Mouse (Mus musculus) kidney, adult 8-10 months (tissue): ENCODE data around the gene Ndufb6.
"Not testable (repeated sequence)": the region's sequence is repeated elsewhere in the genome, so short reads cannot be mapped to it uniquely, and the experiment has no call there.

ENCODE experiments used
- DNase-seq, 2 experiments: peaks; one replicate each; pipeline ENCODE4 v3.0.0; 2022

Ndufb6 gene

GRCm38 (mm10) chr4:40279276-40279900 lies at the start of gene Ndufb6:
Gene Ndufb6, minus strand, starts transcription at chr4:40279421.
- DNase-seq = peak; percentile 92 to 94

DNA sequence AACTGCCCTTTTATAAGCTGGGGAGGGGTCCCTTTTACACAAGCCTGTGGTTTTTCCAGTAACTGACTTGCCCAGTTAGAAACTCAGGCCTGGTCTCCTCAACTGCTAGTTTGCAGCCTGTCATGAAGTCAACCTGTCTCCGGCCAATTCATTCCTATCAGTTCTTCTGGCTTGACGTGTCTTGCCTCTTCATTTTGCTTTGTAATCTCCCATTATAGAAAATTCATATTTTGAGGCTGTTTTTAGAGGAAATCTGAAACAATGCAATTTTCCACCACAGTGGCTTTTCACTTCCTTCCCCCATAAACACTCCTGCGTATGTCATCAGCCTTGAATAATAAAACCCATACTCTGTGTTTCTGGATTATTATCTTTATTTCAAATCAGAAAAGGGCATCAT lies 47.9 kb upstream of the Ndufb6 start:
- no peak for DNase-seq

DNA sequence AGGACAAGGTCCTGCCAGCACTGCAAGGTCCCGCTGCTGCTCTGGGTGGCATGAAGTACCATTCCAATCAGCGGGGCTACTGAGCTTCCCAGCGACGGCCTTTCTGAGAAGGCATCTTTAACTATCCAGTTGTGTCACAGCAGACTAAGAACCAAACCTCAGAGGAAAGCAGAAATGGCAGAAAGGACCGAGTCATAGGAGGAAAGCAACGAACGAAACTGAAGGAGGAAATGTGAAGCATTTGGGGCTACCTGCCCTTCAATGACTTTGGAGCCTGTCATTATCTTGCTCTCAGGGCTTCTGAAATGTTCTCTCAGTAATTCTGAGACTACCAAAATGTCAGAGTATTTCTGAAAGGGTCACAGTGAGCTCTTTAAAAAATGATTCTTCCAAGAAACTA lies 45.4 kb upstream of the Ndufb6 start:
- DNase-seq = no peak

DNA sequence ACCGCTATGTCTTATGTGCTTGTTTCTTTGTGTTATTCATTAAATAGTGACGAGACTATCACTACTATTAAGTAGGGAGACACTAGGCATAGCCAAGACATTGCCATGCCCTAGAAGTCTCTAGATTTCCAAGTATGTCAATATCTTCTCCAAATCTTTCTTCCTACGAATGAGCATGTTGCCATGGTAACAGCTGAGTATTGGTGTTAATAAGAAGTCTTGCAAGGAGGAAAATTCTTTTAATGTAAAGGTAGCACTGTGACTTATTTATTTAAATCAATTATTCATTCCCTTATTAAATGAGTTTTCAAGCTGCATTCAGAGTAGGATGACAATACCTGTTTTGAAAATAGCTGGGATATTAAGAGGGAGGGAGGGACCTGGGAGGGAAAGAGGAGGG lies 38.2 kb upstream of the Ndufb6 start:
- no peak for DNase-seq

GRCm38 (mm10) chr4:40313026-40313425 lies 33.8 kb upstream of the Ndufb6 start:
- DNase-seq = no peak

- DNase-seq = no peak
These were observed 33.0 kb upstream of the Ndufb6 start for GRCm38 (mm10) chr4:40312213-40312612.

DNA sequence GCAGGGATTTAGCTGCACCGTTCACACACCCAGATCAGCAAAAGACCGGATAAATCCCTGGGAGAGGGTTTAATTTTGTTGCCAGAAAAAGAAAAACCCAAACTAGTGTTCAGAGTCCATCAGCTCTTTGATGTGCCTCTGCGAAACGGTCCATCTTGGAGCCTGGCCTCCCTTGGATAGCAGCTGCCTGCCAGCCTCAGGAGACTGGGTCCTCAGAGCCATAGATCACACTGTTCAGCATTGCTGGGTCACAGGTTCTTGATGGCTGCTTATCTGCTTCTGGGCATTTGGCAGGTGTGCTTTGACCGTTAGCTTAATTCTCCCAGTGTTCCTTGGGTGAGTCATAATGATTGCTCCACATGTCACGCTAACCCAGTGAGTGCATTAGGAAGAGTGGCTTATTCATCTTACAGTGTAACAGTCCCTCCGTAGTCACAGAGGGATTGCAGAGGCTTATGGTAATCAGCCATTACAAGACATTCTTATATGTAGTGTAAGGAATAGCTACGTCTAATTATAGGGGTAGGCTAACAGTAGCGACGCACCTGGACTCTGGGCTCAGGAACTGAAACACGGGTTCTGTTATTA lies 31.7 kb upstream of the Ndufb6 start:
- no peak for DNase-seq

DNA sequence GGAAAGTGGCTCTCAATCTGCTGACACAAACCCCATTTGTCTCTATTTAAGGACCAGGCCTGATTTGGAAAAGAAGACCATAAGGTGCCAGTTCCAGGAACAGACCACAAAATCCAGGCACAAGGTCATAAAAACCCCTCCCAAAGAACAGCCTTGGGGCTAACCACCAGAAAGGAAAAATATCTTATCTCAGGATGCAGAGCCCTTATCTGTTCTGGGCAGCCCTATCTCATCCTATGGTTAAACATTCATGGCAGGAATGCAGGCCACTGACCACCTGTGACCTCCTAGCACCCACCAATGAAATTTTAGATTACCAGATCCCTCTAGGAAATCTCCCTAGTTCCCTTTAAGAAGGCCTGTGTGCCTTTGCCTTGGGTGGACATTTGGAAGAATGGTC lies 30.5 kb upstream of the Ndufb6 start:
- DNase-seq = no peak

DNA sequence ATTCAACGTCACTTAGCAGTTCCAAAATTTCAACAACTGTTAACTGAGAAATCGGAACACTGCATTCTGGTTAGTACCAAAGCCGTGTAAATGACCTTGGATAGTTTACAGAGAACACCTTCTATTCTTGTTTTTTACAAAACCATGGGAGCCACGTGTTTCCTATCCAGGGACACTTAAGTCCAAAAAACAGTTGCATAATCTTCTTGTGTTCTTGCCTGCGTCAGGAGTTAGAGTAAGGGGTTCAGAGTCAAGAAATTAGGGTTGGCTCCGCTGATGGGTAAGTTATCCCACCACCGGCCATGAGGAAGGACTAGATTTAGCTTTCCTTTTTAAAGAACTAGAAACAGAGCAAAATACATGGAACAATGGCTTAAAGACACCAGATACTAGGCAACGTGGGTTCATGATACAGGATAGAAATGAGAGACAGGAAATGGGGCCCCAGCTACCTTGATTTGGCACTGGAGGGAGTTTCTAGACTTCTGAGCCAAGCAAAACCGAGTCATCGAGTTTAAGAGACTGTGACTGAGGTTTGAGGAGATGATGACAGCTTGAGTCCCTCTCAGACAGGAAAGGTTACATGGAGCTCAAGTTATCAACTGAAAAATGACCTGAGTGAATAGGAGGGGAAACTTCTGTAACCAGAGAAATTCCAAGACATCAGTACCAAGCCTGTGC lies 23.4 kb upstream of the Ndufb6 start:
- DNase-seq = no peak

DNA sequence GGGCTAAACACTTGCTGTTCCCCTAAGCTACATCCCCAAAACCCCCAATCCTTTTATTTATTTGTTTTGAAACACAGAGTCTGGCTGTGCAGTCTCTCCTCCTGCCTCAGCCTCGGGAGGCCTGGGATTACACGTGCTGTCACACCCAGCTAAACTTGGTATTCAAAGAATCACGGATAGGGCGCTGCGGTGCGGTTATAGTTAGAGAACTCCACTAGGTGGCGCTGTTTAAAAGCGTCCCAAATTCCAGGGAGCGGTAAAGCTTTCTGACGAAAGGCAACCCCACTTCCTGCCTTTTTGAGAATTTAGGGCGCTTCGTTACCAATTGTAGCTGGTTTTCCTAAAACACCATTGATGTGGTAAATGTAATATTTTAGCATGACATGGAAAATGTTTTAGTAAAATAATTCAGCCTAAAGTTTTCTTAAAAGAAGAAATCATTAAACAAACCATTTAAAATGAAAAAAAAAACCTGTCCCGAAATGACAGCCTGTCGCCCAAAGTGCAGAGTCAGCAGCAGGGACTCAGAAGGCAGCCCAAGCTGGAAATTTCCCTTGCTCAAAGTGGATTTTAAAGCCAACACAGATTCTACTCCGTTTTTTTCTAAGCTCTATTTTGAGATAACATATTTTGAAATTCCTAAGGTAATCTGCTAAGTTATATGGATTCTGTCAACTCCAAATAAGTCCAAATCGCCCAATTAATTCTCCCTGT lies 22.0 kb upstream of the Ndufb6 start:
- DNase-seq = peak; percentile 59 to 82

- no peak for DNase-seq
These were observed 19.9 kb upstream of the Ndufb6 start for GRCm38 (mm10) chr4:40299169-40299568.

DNA sequence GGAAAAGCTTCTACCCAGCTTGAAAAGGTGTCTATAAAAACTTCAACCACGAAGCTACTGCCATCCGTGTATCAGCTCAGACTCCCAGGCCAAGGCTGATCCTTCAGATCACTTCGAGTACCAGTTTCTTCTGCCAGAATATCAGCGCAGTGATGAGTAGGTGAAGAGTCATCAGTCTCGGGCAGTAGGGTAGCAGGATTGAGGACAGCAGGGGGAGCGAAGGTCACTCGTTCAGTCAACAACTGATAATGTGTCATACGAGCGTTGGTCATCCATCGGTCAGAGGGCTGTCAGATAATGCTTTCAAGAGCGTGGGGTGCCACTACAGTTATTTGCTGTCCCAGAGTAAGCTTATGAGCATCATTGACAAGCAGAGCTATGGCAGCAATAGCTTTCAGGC lies 12.3 kb upstream of the Ndufb6 start:
- DNase-seq = not testable (repeated sequence)

DNA sequence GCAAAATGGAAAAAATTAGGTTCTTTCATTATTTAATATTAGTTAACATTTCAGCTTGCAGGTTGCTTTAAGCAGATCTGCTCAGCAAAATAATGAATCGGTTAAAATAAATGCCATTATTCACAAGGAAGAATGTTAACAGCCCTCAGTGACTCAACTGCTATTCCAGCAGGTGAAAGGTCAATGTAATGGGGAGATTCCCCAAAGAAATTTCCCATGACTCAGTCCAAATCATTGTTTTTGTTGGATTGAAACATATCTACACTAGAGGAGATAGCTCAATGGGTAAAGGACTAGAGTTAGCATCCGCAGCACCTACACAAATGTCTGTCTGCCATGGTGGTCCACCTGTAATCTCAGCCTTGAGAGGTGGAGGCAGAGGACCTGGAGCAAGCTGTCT lies 9.8 kb upstream of the Ndufb6 start:
- DNase-seq = no peak

GRCm38 (mm10) chr4:40287415-40287814 lies 8.2 kb upstream of the Ndufb6 start:
- DNase-seq = no peak

- peak; percentile 69 to 84 for DNase-seq
These were observed 6.4 kb upstream of the Ndufb6 start for GRCm38 (mm10) chr4:40285582-40285981.

DNA sequence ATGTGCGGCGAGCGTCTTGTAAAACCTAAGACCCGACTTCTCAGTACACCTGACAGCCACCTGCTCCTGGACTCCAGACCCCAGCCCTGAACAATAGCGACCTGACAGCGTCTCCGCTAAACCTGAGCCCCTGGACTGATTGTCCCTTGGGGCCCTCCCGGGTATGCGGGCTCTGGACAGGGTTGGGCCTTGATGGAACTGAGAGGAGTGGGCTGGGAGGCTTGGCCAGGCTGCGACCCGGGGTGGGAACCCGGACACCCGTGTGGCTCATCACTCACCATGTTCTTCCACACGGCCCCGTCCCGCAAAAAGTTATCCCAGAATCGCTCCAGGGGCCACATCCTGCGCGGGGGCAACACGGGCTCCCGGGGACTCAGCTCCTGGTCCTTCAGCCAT lies 343 bp downstream of the Ndufb6 start:
- DNase-seq = no peak

- peak; percentile 96 to 97 for DNase-seq
These were observed 9.7 kb downstream of the Ndufb6 start, which contains the start of the genes Smim27 and Topors for GRCm38 (mm10) chr4:40269430-40270032. Gene Smim27, plus strand, starts transcription at chr4:40269579. Gene Topors, minus strand, starts transcription at chr4:40269850.

DNA sequence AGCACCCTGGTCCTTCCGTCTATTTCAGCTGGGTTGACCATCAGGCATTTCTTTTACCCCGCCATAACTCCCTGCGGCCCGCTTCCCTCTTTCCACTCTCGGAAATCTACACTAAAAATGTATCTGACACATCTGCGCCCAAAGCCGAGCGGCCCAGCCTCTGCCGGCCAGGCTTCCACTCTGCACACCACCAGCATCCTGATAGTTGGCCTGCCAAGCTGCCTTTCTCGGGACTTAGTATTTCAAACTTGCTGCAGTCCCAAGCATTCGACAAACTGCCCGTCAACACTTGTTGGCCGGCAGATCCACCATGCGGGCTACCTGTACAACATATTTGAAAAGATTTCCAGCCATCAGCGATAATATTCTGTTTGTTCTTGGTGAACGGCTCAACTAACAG lies 10.4 kb downstream of the Ndufb6 start:
- no peak for DNase-seq

DNA sequence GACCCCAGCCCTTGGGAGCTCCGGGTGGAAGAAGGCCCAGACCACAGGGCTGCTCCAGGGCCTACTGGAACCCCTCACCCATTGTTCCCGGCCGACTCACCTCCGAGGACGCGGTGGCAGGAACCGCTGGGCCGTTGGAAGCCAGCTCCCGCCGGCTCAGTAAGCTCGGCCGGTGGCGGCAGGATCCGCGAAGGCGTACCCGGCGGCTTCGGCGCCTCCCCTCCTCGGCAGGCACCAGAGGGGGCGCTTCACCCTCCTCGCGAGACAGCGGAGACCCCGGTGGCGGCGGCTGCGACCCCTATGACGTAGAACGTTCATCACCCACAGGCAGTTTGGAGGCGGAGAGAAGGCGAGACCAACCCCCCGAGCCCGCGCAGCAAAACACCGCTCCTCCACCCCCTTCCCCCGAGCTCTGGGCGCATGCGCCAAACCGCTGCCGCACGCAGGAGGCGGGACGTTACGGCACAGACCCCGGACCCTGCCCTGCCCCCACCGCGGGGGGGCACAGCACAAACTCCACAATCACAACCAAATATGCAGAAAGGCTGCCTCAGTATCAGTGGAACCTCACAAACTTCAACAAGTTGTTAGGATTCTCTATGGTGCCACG lies 10.9 kb downstream of the Ndufb6 start:
- DNase-seq = peak; percentile 91 to 92

- DNase-seq = peak; percentile 65 to 74
These were observed 11.5 kb downstream of the Ndufb6 start for GRCm38 (mm10) chr4:40267681-40268080.

DNA sequence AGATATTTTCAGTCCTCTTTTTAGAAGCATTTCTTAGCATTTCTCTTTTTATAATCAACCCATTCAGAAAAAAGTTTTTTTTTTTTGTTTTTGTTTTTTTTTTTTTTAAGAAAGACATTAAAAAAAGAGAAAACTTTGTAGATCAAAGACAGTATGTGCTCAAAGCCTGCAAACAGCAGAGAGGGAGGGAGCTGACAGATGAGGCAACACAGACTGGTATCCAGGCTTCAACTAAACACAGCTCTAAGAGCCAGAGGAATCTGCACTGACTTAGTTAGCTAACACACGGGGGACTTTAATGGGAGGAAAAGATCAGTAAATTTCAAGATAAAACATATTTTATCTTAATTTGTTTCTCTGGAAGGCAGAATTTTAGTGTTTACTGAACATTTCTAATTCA lies 14.9 kb downstream of the Ndufb6 start:
- no peak for DNase-seq

- DNase-seq = no peak
These were observed 24.7 kb downstream of the Ndufb6 start for GRCm38 (mm10) chr4:40254385-40255103.
